Mouse (Mus musculus) intestine, embryonic 15.5 days (tissue): ENCODE data around the gene Rec114. TPM values are rescaled to one million over a fixed set of nuclear protein-coding genes. Genes with fewer than 3 reads are reported as not detected.

Experiments used
- ATAC-seq: fragments of 200-750 bp; cut with Nextera tagmentation; 2 replicates; pipeline ENCODE4 v1.8.0; 2017; ENCODE audit warnings: moderate TSS enrichment, moderate library complexity
- H3K27ac ChIP-seq: fragments of 300-500 bp; sonication (generic); 2 replicates; pipeline ENCODE4 v1.5.1; 2015; ENCODE audit warnings: mild to moderate bottlenecking, inconsistent platforms
- H3K27me3 ChIP-seq: fragments of 300-500 bp; sonication (generic); replicated peaks from 2 replicates; pipeline ENCODE4 v1.6.1; 2015; ENCODE audit warnings: inconsistent platforms
- H3K36me3 ChIP-seq: fragments of 300-500 bp; sonication (generic); 2 replicates; pipeline ENCODE4 v1.6.1; 2015; ENCODE audit warnings: inconsistent platforms
- H3K4me1 ChIP-seq: fragments of 300-500 bp; sonication (generic); replicated peaks from 2 replicates; pipeline ENCODE4 v1.6.1; 2015; ENCODE audit warnings: inconsistent platforms
- H3K4me2 ChIP-seq: fragments of 300-500 bp; sonication (generic); replicated peaks from 2 replicates; pipeline ENCODE4 v1.6.1; 2015; ENCODE audit warnings: mild to moderate bottlenecking, inconsistent platforms
- H3K4me3 ChIP-seq: fragments of 300-500 bp; sonication (generic); replicated peaks from 2 replicates; pipeline ENCODE4 v1.5.1; 2015; ENCODE audit warnings: inconsistent platforms
- H3K9ac ChIP-seq: fragments of 300-500 bp; sonication (generic); 2 replicates; pipeline ENCODE4 v1.6.1; 2015; ENCODE audit warnings: inconsistent platforms
- H3K9me3 ChIP-seq: fragments of 300-500 bp; sonication (generic); 2 replicates; pipeline ENCODE4 v1.6.1; 2016; ENCODE audit warnings: inconsistent platforms
- WGBS: fragments of 180-500 bp; shearing (Covaris S2); methylation state at CpG from one replicate; pipeline ENCODE4 v1.1.7; 2015; 5-methylcytosine and 5-hydroxymethylcytosine counted together
- polyA plus RNA-seq: library from polyadenylated mRNA; unstranded; fragments of >200 nt; fragmentation: Nextera tagmentation; extraction: Ambion mirVana; gene quantifications from 2 replicates; pipeline ENCODE4 v1.2.1, GENCODE M21; 2015

Gene Rec114
- polyA plus RNA-seq, 1 experiment from 2014 or later = 2.6 TPM

GRCm38 (mm10) chr9:58748142-58748541, 4.4 kb upstream of the Rec114 start:
- Histone ChIP-seq H3K9ac (no peak overlapping the region), H3K9me3 (no peaks in the 10 kb centered on the region), H3K4me2 (no peak overlapping the region), H3K27me3 (no peaks in the 10 kb centered on the region), H3K4me1 (no peaks in the 10 kb centered on the region), H3K36me3 (no peaks in the 10 kb centered on the region), H3K4me3 (no peak overlapping the region), H3K27ac (no peak overlapping the region)
- ATAC-seq = no peak
- 50% methylated on average over 4 of the region's 4 CpGs for WGBS

GRCm38 (mm10) chr9:58747328-58747755, 3.6 kb upstream of the Rec114 start:
- no peaks in the 10 kb centered on the region for H3K36me3 ChIP-seq
- H3K27ac ChIP-seq = no peak overlapping the region
- no peaks in the 10 kb centered on the region for H3K4me1 ChIP-seq
- H3K4me3 ChIP-seq = no peak overlapping the region
- no peaks in the 10 kb centered on the region for H3K27me3 ChIP-seq
- H3K9ac ChIP-seq = no peak overlapping the region
- no peak for ATAC-seq
- H3K9me3 ChIP-seq = no peaks in the 10 kb centered on the region
- H3K4me2 ChIP-seq = no peak overlapping the region
- WGBS = 55% methylated on average over 6 of the region's 6 CpGs

GRCm38 (mm10) chr9:58742692-58743091, 1.1 kb downstream of the Rec114 start:
- ATAC-seq = no peak
- Histone ChIP-seq H3K4me3 (no peak overlapping the region), H3K27me3 (no peaks in the 10 kb centered on the region), H3K36me3 (no peaks in the 10 kb centered on the region), H3K4me1 (no peaks in the 10 kb centered on the region), H3K9ac (no peak overlapping the region), H3K27ac (no peak overlapping the region), H3K4me2 (no peak overlapping the region), H3K9me3 (no peaks in the 10 kb centered on the region)
- 93% methylated on average over 2 of the region's 2 CpGs for WGBS

GRCm38 (mm10) chr9:58741369-58741768, 2.4 kb downstream of the Rec114 start:
- Histone ChIP-seq H3K4me1 (no peaks in the 10 kb centered on the region), H3K4me2 (no peak overlapping the region), H3K9ac (no peak overlapping the region), H3K4me3 (no peak overlapping the region), H3K27me3 (no peaks in the 10 kb centered on the region), H3K27ac (no peak overlapping the region), H3K36me3 (no peaks in the 10 kb centered on the region), H3K9me3 (no peaks in the 10 kb centered on the region)
- WGBS = 77% methylated on average over 20 of the region's 20 CpGs
- ATAC-seq = no peak

DNA sequence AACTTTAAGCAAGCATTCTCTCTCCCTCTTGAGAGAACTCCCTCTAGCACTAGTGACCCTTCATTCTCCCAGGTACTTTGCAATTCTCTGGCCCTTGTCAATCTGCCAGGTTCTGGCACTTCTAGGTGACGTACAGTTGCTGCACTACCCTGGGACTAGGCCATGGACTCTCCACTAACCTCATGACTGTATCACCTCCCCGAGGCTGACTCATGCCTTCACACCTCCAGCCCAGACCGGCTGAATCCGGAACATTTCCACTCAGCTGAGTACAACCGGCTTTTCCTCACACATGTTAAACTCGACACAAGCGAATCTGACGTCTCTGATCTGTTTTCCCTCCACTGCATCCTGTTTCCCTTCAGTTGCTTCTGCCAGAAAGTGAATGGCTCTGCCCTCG, 4.0 kb downstream of the Rec114 start:
- H3K4me3 ChIP-seq = no peak overlapping the region
- WGBS = 41% methylated on average over 9 of the region's 9 CpGs
- H3K9ac ChIP-seq = no peak overlapping the region
- no peak overlapping the region for H3K27ac ChIP-seq
- no peaks in the 10 kb centered on the region for H3K9me3 ChIP-seq
- H3K27me3 ChIP-seq = no peaks in the 10 kb centered on the region
- no peak overlapping the region for H3K4me2 ChIP-seq
- no peak for ATAC-seq
- H3K36me3 ChIP-seq = no peaks in the 10 kb centered on the region
- H3K4me1 ChIP-seq = no peaks in the 10 kb centered on the region

DNA sequence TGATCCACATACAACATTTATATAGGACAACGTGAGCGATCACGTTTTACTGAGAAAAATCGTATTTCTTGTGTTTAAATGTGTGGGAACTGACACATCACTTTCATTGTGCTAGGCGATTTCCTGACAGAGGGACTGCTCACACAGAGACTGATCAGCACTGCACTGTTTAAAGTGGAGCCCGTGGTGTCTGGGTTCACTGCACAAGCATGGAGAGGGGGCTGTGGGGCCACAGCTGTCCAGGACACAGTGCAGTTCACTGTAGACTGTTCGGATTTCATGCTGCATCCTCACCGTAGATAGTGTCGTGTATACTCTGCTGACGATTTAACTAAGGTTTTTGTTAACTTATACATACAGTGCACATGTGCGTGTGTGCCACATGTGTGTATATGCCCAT, 20.6 kb downstream of the Rec114 start:
- H3K9me3 ChIP-seq = no peaks in the 10 kb centered on the region
- no peak overlapping the region for H3K27ac ChIP-seq
- no peak overlapping the region for H3K9ac ChIP-seq
- 68% methylated on average over 11 of the region's 11 CpGs for WGBS
- no peak overlapping the region for H3K4me2 ChIP-seq
- no peak for ATAC-seq
- no peaks in the 10 kb centered on the region for H3K36me3 ChIP-seq
- no peaks in the 10 kb centered on the region for H3K27me3 ChIP-seq
- H3K4me1 ChIP-seq = no peaks in the 10 kb centered on the region
- no peak overlapping the region for H3K4me3 ChIP-seq

DNA sequence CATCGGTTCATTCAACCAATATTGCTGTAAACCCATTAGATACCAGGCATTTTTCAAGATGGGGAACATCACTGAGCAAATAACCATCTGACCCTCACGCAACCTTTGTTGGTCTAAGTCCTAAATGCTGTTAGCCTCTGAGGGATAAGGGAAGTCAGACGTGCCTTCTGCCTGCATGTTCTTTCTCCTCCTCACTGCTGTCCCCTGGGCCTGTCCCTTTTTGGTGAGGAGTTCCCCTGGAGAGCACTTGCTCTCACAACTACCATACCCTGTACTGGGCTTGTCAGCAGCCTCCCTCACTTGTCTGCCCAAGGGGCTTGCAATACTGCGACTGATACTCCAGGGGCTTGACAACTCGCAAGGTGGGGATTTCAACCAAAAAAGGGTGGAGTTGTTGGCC, 21.6 kb downstream of the Rec114 start:
- 86% methylated on average over 5 of the region's 5 CpGs for WGBS
- Histone ChIP-seq H3K27ac (no peak overlapping the region), H3K27me3 (no peaks in the 10 kb centered on the region)

DNA sequence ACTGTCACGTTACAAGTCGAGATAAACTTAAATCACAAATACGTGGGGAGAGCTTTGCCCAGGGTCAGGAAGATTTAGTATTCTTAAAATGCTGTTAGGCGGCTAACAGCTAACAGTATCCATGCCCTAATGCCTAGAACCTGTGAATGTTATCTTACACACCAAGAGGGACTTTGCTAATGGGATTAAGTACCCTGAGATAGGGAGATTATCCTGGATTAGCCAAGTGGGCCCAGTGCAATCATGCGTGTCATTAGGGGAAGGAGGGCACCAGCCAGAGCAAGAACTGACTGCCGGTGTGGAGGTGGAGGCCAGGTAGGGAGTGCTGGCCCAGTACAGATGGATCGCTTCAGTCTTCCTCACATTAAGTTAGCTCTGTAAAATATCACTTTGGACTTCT, 22.7 kb downstream of the Rec114 start:
- Histone ChIP-seq H3K4me2 (no peak overlapping the region), H3K9me3 (no peaks in the 10 kb centered on the region), H3K36me3 (no peaks in the 10 kb centered on the region), H3K27me3 (no peaks in the 10 kb centered on the region), H3K4me3 (no peak overlapping the region), H3K9ac (no peak overlapping the region), H3K27ac (no peak overlapping the region), H3K4me1 (no peaks in the 10 kb centered on the region)
- ATAC-seq = no peak
- WGBS = 57% methylated on average over 7 of the region's 7 CpGs

More for the DNA sequence above, 21.6 kb downstream of the Rec114 start:
- no peak overlapping the region for H3K4me3 ChIP-seq
- H3K36me3 ChIP-seq = no peaks in the 10 kb centered on the region
- no peak overlapping the region for H3K9ac ChIP-seq
- no peaks in the 10 kb centered on the region for H3K9me3 ChIP-seq
- H3K4me1 ChIP-seq = no peaks in the 10 kb centered on the region
- ATAC-seq = no peak
- no peak overlapping the region for H3K4me2 ChIP-seq

GRCm38 (mm10) chr9:58720167-58720566, 23.6 kb downstream of the Rec114 start:
- Histone ChIP-seq H3K27me3 (no peaks in the 10 kb centered on the region), H3K27ac (no peak overlapping the region), H3K4me2 (no peak overlapping the region), H3K4me3 (no peak overlapping the region), H3K9ac (no peak overlapping the region), H3K4me1 (no peaks in the 10 kb centered on the region), H3K9me3 (no peaks in the 10 kb centered on the region), H3K36me3 (no peaks in the 10 kb centered on the region)
- 83% methylated on average over 4 of the region's 4 CpGs for WGBS
- no peak for ATAC-seq

DNA sequence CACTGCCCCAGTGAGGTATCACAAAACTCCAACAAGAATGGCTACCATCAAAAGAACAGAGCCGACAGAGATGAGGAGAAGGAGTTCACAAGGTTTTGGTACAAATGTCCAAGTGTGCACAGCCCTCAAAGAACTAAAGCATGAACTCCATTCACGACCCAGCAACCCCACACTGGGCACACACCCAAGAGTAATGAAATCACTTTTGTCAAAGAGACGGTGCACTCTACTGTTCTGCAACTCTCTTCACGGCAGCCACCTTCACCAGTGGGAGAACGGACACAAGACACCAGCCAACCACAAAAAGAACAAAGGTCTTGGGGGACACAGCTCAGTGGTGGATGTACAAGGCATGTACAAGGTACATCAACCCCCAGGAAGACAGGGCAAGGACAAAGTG, 24.3 kb downstream of the Rec114 start:
- no peak for ATAC-seq

DNA sequence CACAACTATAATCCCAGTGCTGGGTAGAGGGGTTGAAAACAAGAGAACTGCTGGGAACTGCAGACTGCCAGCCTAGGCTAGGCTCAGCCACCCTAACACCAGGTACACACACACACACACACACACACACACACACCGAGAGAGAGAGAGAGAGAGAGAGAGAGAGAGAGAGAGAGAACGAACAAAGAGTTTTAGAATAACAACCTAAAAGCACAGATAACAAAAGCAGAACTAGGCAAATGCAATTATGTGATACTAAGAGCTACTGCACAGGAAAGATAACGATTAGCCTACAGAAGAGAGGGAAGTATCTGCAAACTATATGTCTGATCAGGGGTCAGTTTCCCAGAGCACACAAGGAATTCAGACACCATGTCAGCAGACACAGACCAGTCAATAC, 24.8 kb downstream of the Rec114 start:
- 46% methylated on average over 3 of the region's 3 CpGs for WGBS

More for the DNA sequence above, 24.3 kb downstream of the Rec114 start:
- WGBS = 63% methylated on average over 5 of the region's 5 CpGs
- H3K4me3 ChIP-seq = no peak overlapping the region
- no peaks in the 10 kb centered on the region for H3K36me3 ChIP-seq
- no peak overlapping the region for H3K4me2 ChIP-seq
- no peaks in the 10 kb centered on the region for H3K9me3 ChIP-seq
- H3K4me1 ChIP-seq = no peaks in the 10 kb centered on the region
- no peak overlapping the region for H3K9ac ChIP-seq
- no peaks in the 10 kb centered on the region for H3K27me3 ChIP-seq
- no peak overlapping the region for H3K27ac ChIP-seq

DNA sequence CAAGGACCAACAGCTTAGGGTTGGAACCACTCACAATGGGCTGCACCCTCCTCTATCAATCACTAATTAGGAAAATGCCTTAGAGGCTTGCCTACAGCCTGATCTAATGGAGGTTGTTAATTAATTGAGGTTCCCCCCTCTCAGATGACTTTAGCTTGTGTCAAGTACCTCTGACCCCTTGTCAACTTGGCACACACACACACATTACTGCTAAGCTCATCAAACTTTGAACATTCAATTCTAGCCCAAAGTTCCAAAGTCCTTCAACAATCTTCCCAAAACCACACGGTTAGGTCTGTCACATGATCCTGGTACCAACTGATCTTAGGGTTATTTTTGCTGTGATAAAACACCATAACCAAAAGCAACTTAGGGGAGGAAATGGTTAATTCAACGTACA, 26.9 kb downstream of the Rec114 start:
- Histone ChIP-seq H3K4me3 (no peak overlapping the region), H3K36me3 (no peaks in the 10 kb centered on the region), H3K4me2 (no peak overlapping the region), H3K27me3 (no peaks in the 10 kb centered on the region), H3K27ac (no peak overlapping the region), H3K9me3 (no peaks in the 10 kb centered on the region), H3K4me1 (no peaks in the 10 kb centered on the region), H3K9ac (no peak overlapping the region)
- 29% methylated on average over 2 of the region's 2 CpGs for WGBS
- ATAC-seq = no peak

More for the DNA sequence above, 24.8 kb downstream of the Rec114 start:
- no peak overlapping the region for H3K27ac ChIP-seq
- no peaks in the 10 kb centered on the region for H3K27me3 ChIP-seq
- H3K4me3 ChIP-seq = no peak overlapping the region
- no peaks in the 10 kb centered on the region for H3K36me3 ChIP-seq
- no peaks in the 10 kb centered on the region for H3K4me1 ChIP-seq
- no peak overlapping the region for H3K9ac ChIP-seq
- H3K9me3 ChIP-seq = no peaks in the 10 kb centered on the region
- H3K4me2 ChIP-seq = no peak overlapping the region
- ATAC-seq = no peak

DNA sequence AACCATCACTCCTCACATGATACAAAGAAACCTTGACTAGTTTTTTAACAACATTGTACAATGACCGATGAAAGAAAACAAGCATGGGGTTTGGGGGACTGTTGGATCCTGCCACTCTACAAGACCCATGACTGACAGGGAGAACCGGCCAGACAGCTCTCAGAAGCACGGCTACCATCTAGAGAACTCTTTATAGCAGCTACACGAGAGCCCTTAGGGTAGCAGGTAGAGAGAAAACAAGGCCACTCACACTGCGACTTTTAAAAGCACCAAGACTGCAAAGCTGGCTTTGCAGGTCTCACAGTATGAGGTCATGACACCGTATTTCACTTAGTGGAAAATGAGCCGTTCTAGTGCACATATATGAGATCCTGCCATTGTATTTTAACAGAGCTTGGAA, 33.1 kb downstream of the Rec114 start:
- Histone ChIP-seq H3K4me2 (no peak overlapping the region), H3K9ac (no peak overlapping the region), H3K27ac (no peak overlapping the region), H3K4me1 (no peaks in the 10 kb centered on the region), H3K36me3 (no peaks in the 10 kb centered on the region), H3K9me3 (no peaks in the 10 kb centered on the region), H3K4me3 (no peak overlapping the region), H3K27me3 (no peaks in the 10 kb centered on the region)
- no peak for ATAC-seq
- 72% methylated on average over 7 of the region's 7 CpGs for WGBS

DNA sequence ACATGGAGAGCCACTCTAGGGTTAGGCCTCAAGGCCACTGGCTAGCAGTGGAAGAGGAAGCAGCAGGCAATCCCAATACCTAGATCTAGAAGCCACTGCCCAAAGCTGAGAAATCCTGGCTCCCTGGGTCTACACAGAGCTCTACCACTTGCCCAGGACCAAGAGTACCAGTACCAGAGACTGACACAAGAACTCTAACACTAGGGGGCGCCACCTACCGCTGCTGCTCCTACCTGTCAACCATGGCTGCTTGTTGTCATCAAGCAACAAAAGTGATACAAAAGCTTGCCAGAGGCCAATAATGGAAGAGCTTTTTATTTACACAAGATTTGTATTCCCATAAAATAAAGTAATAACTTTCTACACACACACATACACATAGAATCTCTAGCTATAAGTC, 33.8 kb downstream of the Rec114 start:
- WGBS = 13% methylated on average over 2 of the region's 2 CpGs
- no peak for ATAC-seq
- H3K27me3 ChIP-seq = no peaks in the 10 kb centered on the region

More for the DNA sequence above, 33.8 kb downstream of the Rec114 start:
- Histone ChIP-seq H3K27ac (no peak overlapping the region), H3K4me2 (no peak overlapping the region), H3K36me3 (no peaks in the 10 kb centered on the region), H3K4me3 (no peak overlapping the region), H3K9ac (no peak overlapping the region), H3K9me3 (no peaks in the 10 kb centered on the region), H3K4me1 (no peaks in the 10 kb centered on the region)
